Mouse (Mus musculus) CD4-positive, CD25-positive, alpha-beta regulatory T cell, adult 2 months (primary cell): ENCODE data around the gene Styk1.

Experiments used
- DNase-seq: peaks from one replicate; pipeline ENCODE4 v3.0.0-alpha.2; 2012; ENCODE audit warnings: low read depth, low spot score

Styk1 gene

GRCm38 (mm10) chr6:131353352-131353919, at the start of gene Styk1:
Gene Styk1 (minus strand): TSS chr6:131353597.
- peak; percentile 81 for DNase-seq

GRCm38 (mm10) chr6:131403036-131403435, 49.6 kb upstream of the Styk1 start:
- no peak for DNase-seq

GRCm38 (mm10) chr6:131402606-131403005, 49.2 kb upstream of the Styk1 start:
- no peak for DNase-seq

- DNase-seq: no peak
Measured at GRCm38 (mm10) chr6:131401259-131401658, 47.9 kb upstream of the Styk1 start.

GRCm38 (mm10) chr6:131396650-131397049, 43.3 kb upstream of the Styk1 start:
- no peak for DNase-seq

- DNase-seq: no peak
Measured at GRCm38 (mm10) chr6:131393873-131394660, 40.7 kb upstream of the Styk1 start.

- DNase-seq: peak; percentile 82
Measured at GRCm38 (mm10) chr6:131388040-131389021, 34.9 kb upstream of the Styk1 start, which contains the start of gene Ybx3. Gene Ybx3 (minus strand): TSS chr6:131388476.

GRCm38 (mm10) chr6:131387221-131388039, 34.0 kb upstream of the Styk1 start:
- peak; percentile 62 for DNase-seq

GRCm38 (mm10) chr6:131386416-131387019, 33.1 kb upstream of the Styk1 start:
- no peak for DNase-seq

- DNase-seq: no peak
Measured at GRCm38 (mm10) chr6:131385469-131385868, 32.1 kb upstream of the Styk1 start.

GRCm38 (mm10) chr6:131383713-131384330, 30.4 kb upstream of the Styk1 start:
- DNase-seq: no peak

GRCm38 (mm10) chr6:131382984-131383337, 29.6 kb upstream of the Styk1 start:
- DNase-seq: no peak

- DNase-seq: no peak
Measured at GRCm38 (mm10) chr6:131382232-131382983, 29.0 kb upstream of the Styk1 start.

GRCm38 (mm10) chr6:131378858-131379428, 25.5 kb upstream of the Styk1 start:
- no peak for DNase-seq

GRCm38 (mm10) chr6:131377378-131377777, 24.0 kb upstream of the Styk1 start:
- no peak for DNase-seq

- no peak for DNase-seq
Measured at GRCm38 (mm10) chr6:131374594-131375340, 21.4 kb upstream of the Styk1 start.

- no peak for DNase-seq
Measured at GRCm38 (mm10) chr6:131373160-131373559, 19.8 kb upstream of the Styk1 start.

GRCm38 (mm10) chr6:131370767-131371166, 17.4 kb upstream of the Styk1 start:
- DNase-seq: no peak
